Mouse (Mus musculus) liver, embryonic 14 days (tissue): Measurements from ENCODE around the gene Wbp4. TPM values are rescaled to one million over a fixed set of nuclear protein-coding genes. Genes with fewer than 3 reads are reported as not detected.

Experiments
- polyA plus RNA-seq: library from polyadenylated mRNA; depleted of rRNA; stranded (reverse); fragments of >200 nt; gene quantifications from 2 replicates; pipeline ENCODE4 v1.2.3, GENCODE M21; 2012; rRNA removed

The Wbp4 gene
- polyA plus RNA-seq = 8.1 and 8.4 TPM in 2 replicates

GRCm38 (mm10) chr14:79481339-79482151, at the start of gene Wbp4:
Wbp4 (minus strand) TSS chr14:79481520.

GRCm38 (mm10) chr14:79480624-79481338, 539 bp downstream of the Wbp4 start, which contains the start of gene Elf1:
Elf1 (plus strand) TSS chr14:79481194.

GRCm38 (mm10) chr14:79451681-79452590, 29.4 kb downstream of the Wbp4 start, which contains the start of gene Kbtbd6:
Kbtbd6 (plus strand) TSS chr14:79451835.

GRCm38 (mm10) chr14:79425979-79426729, 55.2 kb downstream of the Wbp4 start, which contains the start of gene Kbtbd7:
Kbtbd7 (plus strand) TSS chr14:79426511.

Other genes starting within 250 kb of the Wbp4 start
- gene Zfp957, start 234.2 kb downstream of the Wbp4 start, polyA plus RNA-seq = not detected in 2 replicates
- gene Rgcc, start 179.9 kb downstream of the Wbp4 start, polyA plus RNA-seq = 187 and 228 TPM in 2 replicates
- gene Naa16, start 90.7 kb downstream of the Wbp4 start, polyA plus RNA-seq = 11.7 and 13.3 TPM in 2 replicates
- 2.6 and 2.7 TPM in 2 replicates for gene Mtrf1, start 83.7 kb downstream of the Wbp4 start, polyA plus RNA-seq
- 2.1 and 2.6 TPM in 2 replicates for gene Kbtbd7, start 55.0 kb downstream of the Wbp4 start, polyA plus RNA-seq
- gene Kbtbd6, start 29.7 kb downstream of the Wbp4 start, polyA plus RNA-seq = 1.8 and 2.2 TPM in 2 replicates
- 9.6 and 11.7 TPM in 2 replicates for gene Elf1, start 326 bp downstream of the Wbp4 start, polyA plus RNA-seq
- 17.6 and 19.1 TPM in 2 replicates for gene Sugt1, start 106.2 kb upstream of the Wbp4 start, polyA plus RNA-seq
- 0.07 TPM in 1 of 2 replicates, not detected in the other for gene Cnmd, start 180.7 kb upstream of the Wbp4 start, polyA plus RNA-seq